Mouse (Mus musculus): ENCODE results near the gene Zfp488. TPM values are rescaled to one million over a fixed set of nuclear protein-coding genes. Genes with fewer than 3 reads are reported as not detected.

Zfp488 gene
- polyA plus RNA-seq, 1 experiment from 2014 or later: 0.28 TPM

- Histone ChIP-seq H3K9me3 (no peaks in the 10 kb centered on the region), H3K27me3 (no peaks in the 10 kb centered on the region), H3K36me3 (no peaks in the 10 kb centered on the region), H3K9ac (no peak overlapping the region), H3K4me3 (no peak overlapping the region), H3K27ac (no peak overlapping the region), H3K4me2 (no peak overlapping the region), H3K4me1 (no peaks in the 10 kb centered on the region)
- WGBS: 67% methylated on average over 3 of the region's 3 CpGs
- no peak for ATAC-seq (ENCODE audit: insufficient number of reproducible peaks, low FRiP score, low TSS enrichment, low read depth)
Observed at GRCm38 (mm10) chr14:33989201-33989600, 10.6 kb upstream of the Zfp488 start.

- no peaks in the 10 kb centered on the region for H3K36me3 ChIP-seq
- no peak for ATAC-seq (ENCODE audit: insufficient number of reproducible peaks, low FRiP score, low TSS enrichment, low read depth)
- no peak overlapping the region for H3K27ac ChIP-seq
- H3K4me1 ChIP-seq: peaks cover 4% of the 10 kb centered on the region; the same call in 1 of the 2 replicates
- H3K4me2 ChIP-seq: peak overlapping the region; percentile 71; the same call in 1 of the 2 replicates
- H3K27me3 ChIP-seq: peaks cover 5% of the 10 kb centered on the region; the same call in 1 of the 2 replicates
- H3K9ac ChIP-seq: no peak overlapping the region
- no peak overlapping the region for H3K4me3 ChIP-seq
- H3K9me3 ChIP-seq: no peaks in the 10 kb centered on the region
- WGBS: 10% methylated on average over 7 of the region's 7 CpGs
Observed at GRCm38 (mm10) chr14:33977748-33978147, 816 bp downstream of the Zfp488 start.

GRCm38 (mm10) chr14:33974752-33975151 lies 3.8 kb downstream of the Zfp488 start:
- Histone ChIP-seq H3K4me1 (peaks cover 4% of the 10 kb centered on the region; the same call in 1 of the 2 replicates), H3K27ac (no peak overlapping the region), H3K4me2 (no peak overlapping the region), H3K9ac (no peak overlapping the region), H3K36me3 (no peaks in the 10 kb centered on the region), H3K4me3 (no peak overlapping the region), H3K27me3 (peaks cover 12% of the 10 kb centered on the region; the same call in 1 of the 2 replicates), H3K9me3 (no peaks in the 10 kb centered on the region)
- 78% methylated on average over 5 of the region's 5 CpGs for WGBS
- no peak for ATAC-seq (ENCODE audit: insufficient number of reproducible peaks, low FRiP score, low TSS enrichment, low read depth)

- Histone ChIP-seq H3K4me1 (no peaks in the 10 kb centered on the region), H3K36me3 (no peaks in the 10 kb centered on the region), H3K9me3 (no peaks in the 10 kb centered on the region), H3K27me3 (peaks cover 12% of the 10 kb centered on the region; the same call in 1 of the 2 replicates), H3K27ac (no peak overlapping the region), H3K4me3 (no peak overlapping the region), H3K4me2 (no peak overlapping the region), H3K9ac (no peak overlapping the region)
- WGBS: 42% methylated on average over 7 of the region's 7 CpGs
- no peak for ATAC-seq (ENCODE audit: insufficient number of reproducible peaks, low FRiP score, low TSS enrichment, low read depth)
Observed at GRCm38 (mm10) chr14:33972679-33973078, 5.9 kb downstream of the Zfp488 start.

GRCm38 (mm10) chr14:33965675-33966074 lies 12.9 kb downstream of the Zfp488 start:
- Histone ChIP-seq H3K4me1 (no peaks in the 10 kb centered on the region), H3K9ac (no peak overlapping the region), H3K27me3 (0 out of 2 replicates have a peak, but pooled peaks cover 7% of the 10 kb centered on the region), H3K4me3 (no peak overlapping the region), H3K27ac (no peak overlapping the region), H3K9me3 (no peaks in the 10 kb centered on the region), H3K4me2 (no peak overlapping the region), H3K36me3 (no peaks in the 10 kb centered on the region)
- no peak for ATAC-seq (ENCODE audit: insufficient number of reproducible peaks, low FRiP score, low TSS enrichment, low read depth)
- 56% methylated on average over 7 of the region's 7 CpGs for WGBS

- no peaks in the 10 kb centered on the region for H3K9me3 ChIP-seq
- no peak overlapping the region for H3K4me3 ChIP-seq
- H3K4me2 ChIP-seq: no peak overlapping the region
- no peaks in the 10 kb centered on the region for H3K36me3 ChIP-seq
- no peak for ATAC-seq (ENCODE audit: insufficient number of reproducible peaks, low FRiP score, low TSS enrichment, low read depth)
- 0 out of 2 replicates have a peak, but pooled peaks cover 7% of the 10 kb centered on the region for H3K27me3 ChIP-seq
- 8% methylated on average over 9 of the region's 9 CpGs for WGBS
- H3K27ac ChIP-seq: no peak overlapping the region
- H3K9ac ChIP-seq: no peak overlapping the region
- no peaks in the 10 kb centered on the region for H3K4me1 ChIP-seq
Observed at GRCm38 (mm10) chr14:33959341-33959740, 19.2 kb downstream of the Zfp488 start.

GRCm38 (mm10) chr14:33958841-33959240 lies 19.7 kb downstream of the Zfp488 start:
- Histone ChIP-seq H3K27ac (no peak overlapping the region), H3K36me3 (no peaks in the 10 kb centered on the region), H3K9ac (no peak overlapping the region), H3K4me3 (no peak overlapping the region), H3K27me3 (0 out of 2 replicates have a peak, but pooled peaks cover 7% of the 10 kb centered on the region), H3K4me1 (no peaks in the 10 kb centered on the region), H3K4me2 (no peak overlapping the region), H3K9me3 (no peaks in the 10 kb centered on the region)
- WGBS: 78% methylated on average over 3 of the region's 3 CpGs
- ATAC-seq (ENCODE audit: insufficient number of reproducible peaks, low FRiP score, low TSS enrichment, low read depth): no peak

- no peak overlapping the region for H3K9ac ChIP-seq
- H3K4me1 ChIP-seq: no peaks in the 10 kb centered on the region
- no peak overlapping the region for H3K27ac ChIP-seq
- no peak overlapping the region for H3K4me2 ChIP-seq
- no peak for ATAC-seq (ENCODE audit: insufficient number of reproducible peaks, low FRiP score, low TSS enrichment, low read depth)
- 0 out of 2 replicates have a peak, but pooled peaks cover 7% of the 10 kb centered on the region for H3K27me3 ChIP-seq
- H3K4me3 ChIP-seq: no peak overlapping the region
- H3K9me3 ChIP-seq: no peaks in the 10 kb centered on the region
- no peaks in the 10 kb centered on the region for H3K36me3 ChIP-seq
- 91% methylated on average over 4 of the region's 4 CpGs for WGBS
Observed at GRCm38 (mm10) chr14:33958186-33958585, 20.4 kb downstream of the Zfp488 start.

- no peak for ATAC-seq (ENCODE audit: insufficient number of reproducible peaks, low FRiP score, low TSS enrichment, low read depth)
- H3K4me1 ChIP-seq: no peaks in the 10 kb centered on the region
- no peaks in the 10 kb centered on the region for H3K36me3 ChIP-seq
- H3K4me3 ChIP-seq: no peak overlapping the region
- no peak overlapping the region for H3K4me2 ChIP-seq
- WGBS: 76% methylated on average over 13 of the region's 13 CpGs
- no peaks in the 10 kb centered on the region for H3K27me3 ChIP-seq
- H3K9me3 ChIP-seq: no peaks in the 10 kb centered on the region
- no peak overlapping the region for H3K27ac ChIP-seq
- H3K9ac ChIP-seq: no peak overlapping the region
Observed at GRCm38 (mm10) chr14:33956055-33956454, 22.5 kb downstream of the Zfp488 start.

GRCm38 (mm10) chr14:33953761-33954160 lies 24.8 kb downstream of the Zfp488 start, which contains the start of gene Rbp3:
Gene Rbp3 (plus strand): TSS chr14:33954003.
- WGBS: 80% methylated on average over 5 of the region's 5 CpGs
- Histone ChIP-seq H3K9ac (no peak within 1 kb of the TSS), H3K4me3 (no peak within 1 kb of the TSS), H3K9me3 (no peaks in the 10 kb centered on the region), H3K27me3 (no peaks in the 10 kb centered on the region), H3K36me3 (no peaks in the 10 kb centered on the region), H3K27ac (no peak within 1 kb of the TSS), H3K4me2 (no peak within 1 kb of the TSS), H3K4me1 (no peaks in the 10 kb centered on the region)
- no peak for ATAC-seq (ENCODE audit: insufficient number of reproducible peaks, low FRiP score, low TSS enrichment, low read depth)

- no peak overlapping the region for H3K9ac ChIP-seq
- no peak overlapping the region for H3K27ac ChIP-seq
- no peak for ATAC-seq (ENCODE audit: insufficient number of reproducible peaks, low FRiP score, low TSS enrichment, low read depth)
- no peak overlapping the region for H3K4me2 ChIP-seq
- no peak overlapping the region for H3K4me3 ChIP-seq
- no peaks in the 10 kb centered on the region for H3K27me3 ChIP-seq
- H3K9me3 ChIP-seq: no peaks in the 10 kb centered on the region
- no peaks in the 10 kb centered on the region for H3K4me1 ChIP-seq
- 48% methylated on average over 6 of the region's 6 CpGs for WGBS
- H3K36me3 ChIP-seq: no peaks in the 10 kb centered on the region
Observed at GRCm38 (mm10) chr14:33952233-33952981, 26.2 kb downstream of the Zfp488 start.

- WGBS: 87% methylated on average over 6 of the region's 6 CpGs
- H3K4me1 ChIP-seq: no peaks in the 10 kb centered on the region
Observed at GRCm38 (mm10) chr14:33946125-33946524, 32.4 kb downstream of the Zfp488 start.

More at GRCm38 (mm10) chr14:33946125-33946524, 32.4 kb downstream of the Zfp488 start:
- no peak for ATAC-seq (ENCODE audit: insufficient number of reproducible peaks, low FRiP score, low TSS enrichment, low read depth)
- no peaks in the 10 kb centered on the region for H3K9me3 ChIP-seq
- H3K4me2 ChIP-seq: no peak overlapping the region
- no peak overlapping the region for H3K27ac ChIP-seq
- H3K4me3 ChIP-seq: no peak overlapping the region
- no peaks in the 10 kb centered on the region for H3K27me3 ChIP-seq
- H3K36me3 ChIP-seq: no peaks in the 10 kb centered on the region
- H3K9ac ChIP-seq: no peak overlapping the region
